Mouse (Mus musculus): Measurements from ENCODE around the gene Atp5b. TPM values are rescaled to one million over a fixed set of nuclear protein-coding genes. Genes with fewer than 3 reads are reported as not detected.
"Not testable (repeated sequence)": the region's sequence is repeated elsewhere in the genome, so short reads cannot be mapped to it uniquely, and the experiment has no call there.

The Atp5b gene
- 1,271 and 2,840 TPM in 2 replicates for total RNA-seq (2017)

DNA sequence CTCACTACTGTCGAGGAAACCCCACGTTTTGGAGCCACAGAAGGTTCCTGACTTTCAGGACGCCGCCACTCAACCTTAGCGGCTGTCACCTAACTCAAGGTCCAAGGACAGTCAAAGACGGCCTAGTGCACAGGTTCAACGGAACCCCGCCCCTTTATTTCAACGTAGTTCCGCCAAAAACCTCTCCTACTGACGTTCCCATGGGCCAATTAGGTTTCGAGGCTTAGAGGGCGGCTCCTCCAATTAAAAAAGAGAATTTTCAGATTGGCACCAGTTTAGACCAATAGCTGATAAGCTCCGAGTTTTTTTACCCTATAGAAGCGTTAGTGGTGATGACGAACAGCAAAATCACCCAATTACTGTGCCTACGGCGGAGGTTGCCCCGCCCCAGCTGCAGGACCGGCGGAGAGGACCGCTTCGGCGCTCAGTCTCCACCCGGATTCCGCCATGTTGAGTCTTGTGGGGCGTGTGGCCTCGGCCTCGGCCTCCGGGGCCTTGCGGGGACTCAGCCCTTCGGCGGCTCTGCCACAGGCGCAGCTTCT is at the start of gene Atp5b:
TSS of gene Atp5b (plus strand) at position 394 of the 542 bp plus-strand sequence.
- peak; percentile 94 to 97 for ATAC-seq (replicated peaks in 1 of 2; ENCODE audit: insufficient read depth in 1 of 2, low FRiP score in 2 of 2, low TSS enrichment in 1 of 2, low read depth in 1 of 2, poor library complexity in 2 of 2, severe bottlenecking in 2 of 2)

GRCm38 (mm10) chr10:128036746-128037425 is 46.2 kb upstream of the Atp5b start:
- ATAC-seq (replicated peaks in 1 of 2; ENCODE audit: insufficient read depth in 1 of 2, low FRiP score in 2 of 2, low TSS enrichment in 1 of 2, low read depth in 1 of 2, poor library complexity in 2 of 2, severe bottlenecking in 2 of 2) = peak in 1 of 2 experiments; percentile 15; a peak in 1 of 4 replicates

- no peak for ATAC-seq (replicated peaks in 1 of 2; ENCODE audit: insufficient read depth in 1 of 2, low FRiP score in 2 of 2, low TSS enrichment in 1 of 2, low read depth in 1 of 2, poor library complexity in 2 of 2, severe bottlenecking in 2 of 2)
These were observed 45.2 kb upstream of the Atp5b start for GRCm38 (mm10) chr10:128037921-128038320.

GRCm38 (mm10) chr10:128039167-128039566 is 43.9 kb upstream of the Atp5b start:
- ATAC-seq (replicated peaks in 1 of 2; ENCODE audit: insufficient read depth in 1 of 2, low FRiP score in 2 of 2, low TSS enrichment in 1 of 2, low read depth in 1 of 2, poor library complexity in 2 of 2, severe bottlenecking in 2 of 2) = no peak

DNA sequence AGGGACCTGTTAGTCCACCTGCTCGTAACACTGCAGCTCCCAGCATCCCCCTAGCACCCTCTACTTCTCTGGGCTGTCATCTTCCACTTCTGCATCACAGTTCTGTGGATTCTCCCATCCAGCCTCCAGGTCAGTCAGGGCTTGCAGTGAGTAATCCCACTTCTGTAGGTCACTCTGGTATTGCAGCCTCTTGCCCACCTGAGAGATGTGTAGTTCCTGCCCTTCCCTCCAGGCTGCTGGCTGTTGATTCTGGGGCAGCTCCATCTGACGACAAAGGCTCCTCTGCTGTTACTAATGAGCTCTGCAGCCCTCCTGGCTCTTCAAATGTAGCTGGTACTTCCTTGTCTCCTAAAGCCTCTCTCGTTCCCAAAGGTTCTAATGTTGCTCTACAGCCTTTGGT is 43.2 kb upstream of the Atp5b start:
- no peak for ATAC-seq (replicated peaks in 1 of 2; ENCODE audit: insufficient read depth in 1 of 2, low FRiP score in 2 of 2, low TSS enrichment in 1 of 2, low read depth in 1 of 2, poor library complexity in 2 of 2, severe bottlenecking in 2 of 2)

DNA sequence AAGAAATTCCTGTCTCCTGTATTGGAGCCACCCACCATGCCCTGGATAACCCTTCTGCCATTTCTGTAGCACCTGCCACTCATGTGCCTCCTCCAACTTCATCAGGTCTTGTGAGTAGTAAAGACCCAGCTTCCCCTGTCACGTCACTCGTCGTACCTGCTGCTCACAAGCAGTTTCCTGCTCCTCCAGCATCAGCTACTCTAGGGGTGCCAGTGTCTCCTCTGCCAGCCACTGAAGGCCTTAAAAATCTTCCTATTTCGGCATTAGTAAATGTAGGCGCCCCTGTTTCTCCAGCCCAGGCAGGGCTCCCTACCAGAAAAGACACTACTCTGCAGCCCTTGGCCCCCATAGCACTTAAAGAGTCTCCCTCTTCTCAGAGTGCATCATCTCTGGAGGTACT is 42.8 kb upstream of the Atp5b start:
- ATAC-seq (replicated peaks in 1 of 2; ENCODE audit: insufficient read depth in 1 of 2, low FRiP score in 2 of 2, low TSS enrichment in 1 of 2, low read depth in 1 of 2, poor library complexity in 2 of 2, severe bottlenecking in 2 of 2) = no peak

DNA sequence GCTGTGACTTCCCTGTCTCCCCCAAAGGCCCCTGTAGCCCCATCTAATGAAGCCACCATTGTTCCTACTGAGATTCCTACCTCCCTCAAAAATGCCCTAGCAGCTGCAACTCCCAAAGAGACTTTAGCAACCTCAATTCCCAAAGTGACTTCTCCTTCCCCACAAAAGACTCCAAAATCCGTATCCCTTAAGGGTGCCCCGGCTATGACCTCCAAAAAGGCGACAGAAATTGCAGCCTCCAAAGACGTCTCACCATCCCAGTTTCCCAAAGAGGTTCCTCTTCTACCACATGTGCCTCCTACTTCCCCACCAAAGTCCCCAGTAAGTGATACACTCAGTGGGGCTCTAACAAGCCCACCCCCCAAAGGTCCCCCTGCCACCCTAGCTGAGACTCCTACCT is 41.4 kb upstream of the Atp5b start:
- ATAC-seq (replicated peaks in 1 of 2; ENCODE audit: insufficient read depth in 1 of 2, low FRiP score in 2 of 2, low TSS enrichment in 1 of 2, low read depth in 1 of 2, poor library complexity in 2 of 2, severe bottlenecking in 2 of 2) = no peak

DNA sequence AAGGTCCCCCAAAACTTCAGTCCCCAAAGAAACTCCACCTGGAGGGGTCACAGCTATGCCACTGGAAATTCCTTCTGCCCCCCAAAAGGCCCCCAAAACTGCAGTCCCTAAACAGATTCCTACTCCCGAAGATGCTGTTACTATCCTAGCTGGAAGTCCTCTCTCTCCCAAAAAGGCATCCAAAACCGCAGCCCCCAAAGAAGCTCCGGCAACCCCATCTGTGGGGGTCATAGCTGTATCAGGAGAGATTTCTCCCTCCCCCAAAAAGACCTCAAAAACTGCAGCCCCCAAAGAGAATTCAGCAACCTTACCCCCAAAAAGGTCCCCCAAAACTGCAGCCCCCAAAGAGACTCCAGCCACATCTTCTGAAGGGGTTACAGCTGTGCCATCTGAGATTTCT is 40.6 kb upstream of the Atp5b start:
- no peak for ATAC-seq (replicated peaks in 1 of 2; ENCODE audit: insufficient read depth in 1 of 2, low FRiP score in 2 of 2, low TSS enrichment in 1 of 2, low read depth in 1 of 2, poor library complexity in 2 of 2, severe bottlenecking in 2 of 2)

- ATAC-seq (replicated peaks in 1 of 2; ENCODE audit: insufficient read depth in 1 of 2, low FRiP score in 2 of 2, low TSS enrichment in 1 of 2, low read depth in 1 of 2, poor library complexity in 2 of 2, severe bottlenecking in 2 of 2) = no peak
These were observed 39.8 kb upstream of the Atp5b start for GRCm38 (mm10) chr10:128043041-128043835.

DNA sequence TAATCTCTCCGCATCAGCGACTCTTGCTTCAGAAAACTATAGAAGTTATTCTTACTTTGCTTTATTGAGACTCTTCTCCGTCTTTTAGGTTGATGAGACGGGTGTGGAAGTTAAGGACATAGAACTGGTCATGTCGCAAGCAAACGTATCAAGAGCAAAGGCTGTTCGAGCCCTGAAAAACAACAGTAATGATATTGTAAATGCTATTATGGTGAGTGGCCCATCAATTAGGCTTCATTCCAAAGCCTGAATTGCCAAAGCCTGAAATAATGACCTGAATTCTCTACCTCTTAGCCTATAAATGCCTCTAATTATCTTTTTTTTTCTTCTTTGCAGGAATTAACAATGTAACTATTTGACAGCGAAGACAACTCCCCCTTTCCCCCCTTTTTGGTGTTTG is 34.9 kb upstream of the Atp5b start:
- no peak for ATAC-seq (replicated peaks in 1 of 2; ENCODE audit: insufficient read depth in 1 of 2, low FRiP score in 2 of 2, low TSS enrichment in 1 of 2, low read depth in 1 of 2, poor library complexity in 2 of 2, severe bottlenecking in 2 of 2)

DNA sequence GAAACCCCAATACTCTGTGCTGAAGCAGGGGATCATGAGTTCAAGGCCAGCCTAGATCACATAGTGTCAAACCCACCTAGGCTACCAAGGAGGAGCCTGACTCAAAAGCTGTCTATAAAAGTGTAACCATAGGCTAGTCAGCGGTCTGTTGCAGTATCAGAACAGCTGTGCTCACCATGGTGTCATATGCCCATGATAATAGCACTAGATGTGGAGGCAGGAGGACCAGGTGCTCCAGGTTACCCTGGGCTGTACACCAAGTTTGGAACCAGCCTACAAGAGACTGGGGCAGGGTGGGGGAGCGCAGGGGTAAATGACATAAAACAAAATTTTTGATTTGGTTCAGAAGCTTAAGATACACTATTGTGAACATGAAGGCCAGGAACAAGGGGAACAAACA is 33.3 kb upstream of the Atp5b start:
- ATAC-seq (replicated peaks in 1 of 2; ENCODE audit: insufficient read depth in 1 of 2, low FRiP score in 2 of 2, low TSS enrichment in 1 of 2, low read depth in 1 of 2, poor library complexity in 2 of 2, severe bottlenecking in 2 of 2) = no peak

GRCm38 (mm10) chr10:128050355-128050754 is 32.7 kb upstream of the Atp5b start:
- ATAC-seq (replicated peaks in 1 of 2; ENCODE audit: insufficient read depth in 1 of 2, low FRiP score in 2 of 2, low TSS enrichment in 1 of 2, low read depth in 1 of 2, poor library complexity in 2 of 2, severe bottlenecking in 2 of 2) = no peak

DNA sequence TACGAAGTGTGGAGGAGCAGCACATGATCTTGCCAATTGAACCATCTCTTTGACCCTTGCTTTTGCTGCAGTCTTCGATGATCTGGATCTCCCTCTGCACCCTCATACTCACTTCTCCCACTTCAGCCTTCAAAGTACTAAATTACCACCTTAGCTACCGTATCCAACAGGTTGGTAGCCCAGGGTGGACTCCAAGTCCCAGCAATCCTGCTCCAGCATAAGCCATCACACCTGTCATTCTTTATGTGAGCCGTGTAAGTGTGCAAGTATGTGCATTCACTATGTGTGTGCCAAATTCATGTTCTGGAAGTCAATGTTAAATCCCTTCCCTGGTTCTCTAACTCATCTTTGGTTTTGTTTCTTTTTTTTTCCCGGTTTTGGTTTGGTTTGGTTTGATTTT is 31.5 kb upstream of the Atp5b start:
- no peak for ATAC-seq (replicated peaks in 1 of 2; ENCODE audit: insufficient read depth in 1 of 2, low FRiP score in 2 of 2, low TSS enrichment in 1 of 2, low read depth in 1 of 2, poor library complexity in 2 of 2, severe bottlenecking in 2 of 2)

DNA sequence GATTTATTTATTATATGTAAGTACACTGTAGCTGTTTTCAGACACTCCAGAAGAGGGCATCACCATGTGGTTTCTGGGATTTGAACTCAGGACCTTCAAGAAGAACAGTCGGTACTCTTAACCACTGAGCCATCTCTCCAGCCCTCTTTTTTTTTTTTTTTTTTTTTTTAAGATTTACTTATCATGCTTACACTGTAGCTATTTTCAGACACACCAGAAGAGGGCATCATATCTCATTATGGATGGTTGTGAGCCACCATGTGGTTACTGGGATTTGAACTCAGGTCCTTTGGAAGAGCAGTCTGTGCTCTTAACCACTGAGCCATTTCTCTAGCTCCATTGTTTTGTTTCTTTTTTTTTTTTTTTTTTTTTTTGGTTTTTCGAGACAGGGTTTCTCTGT is 30.9 kb upstream of the Atp5b start:
- ATAC-seq (replicated peaks in 1 of 2; ENCODE audit: insufficient read depth in 1 of 2, low FRiP score in 2 of 2, low TSS enrichment in 1 of 2, low read depth in 1 of 2, poor library complexity in 2 of 2, severe bottlenecking in 2 of 2) = not testable (repeated sequence)

GRCm38 (mm10) chr10:128053001-128053400 is 30.1 kb upstream of the Atp5b start:
- ATAC-seq (replicated peaks in 1 of 2; ENCODE audit: insufficient read depth in 1 of 2, low FRiP score in 2 of 2, low TSS enrichment in 1 of 2, low read depth in 1 of 2, poor library complexity in 2 of 2, severe bottlenecking in 2 of 2) = no peak

DNA sequence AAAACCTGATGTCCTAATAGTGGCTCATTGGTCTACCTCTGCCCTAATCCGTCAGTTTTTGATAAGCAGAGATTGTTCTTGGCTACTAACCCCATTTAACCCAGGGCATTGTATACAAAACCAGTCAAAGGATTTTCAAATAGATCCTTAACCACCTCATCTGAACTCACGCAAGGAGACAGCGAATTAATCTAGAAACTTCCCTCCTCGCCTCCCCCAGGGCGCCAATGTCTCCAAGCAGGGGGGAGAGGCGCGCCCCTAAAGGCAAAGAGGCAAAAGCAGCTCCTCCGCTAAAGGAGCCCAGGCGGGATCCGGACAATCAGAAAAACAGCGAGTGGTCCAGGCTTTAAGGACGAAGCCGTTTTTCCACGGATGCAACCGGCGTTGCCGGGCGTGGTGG is 24.9 kb upstream of the Atp5b start:
- ATAC-seq (replicated peaks in 1 of 2; ENCODE audit: insufficient read depth in 1 of 2, low FRiP score in 2 of 2, low TSS enrichment in 1 of 2, low read depth in 1 of 2, poor library complexity in 2 of 2, severe bottlenecking in 2 of 2) = 0 out of 4 replicates have a peak, but pooled peaks of 1 of the 2 experiments have one; percentile 13

GRCm38 (mm10) chr10:128058601-128059151 is 24.4 kb upstream of the Atp5b start, which contains the start of gene Ptges3:
TSS of gene Ptges3 (plus strand) at chr10:128058954.
- peak; percentile 76 to 85 for ATAC-seq (replicated peaks in 1 of 2; ENCODE audit: insufficient read depth in 1 of 2, low FRiP score in 2 of 2, low TSS enrichment in 1 of 2, low read depth in 1 of 2, poor library complexity in 2 of 2, severe bottlenecking in 2 of 2)
